In genomic region chr4:55145968-55146367, GRCm38 (mm10) we compare ENCODE assay signal across 12 mouse cellular contexts.
DNase-seq lines count a peak whose midpoint lies in the region; ATAC-seq and TF ChIP-seq lines count a peak whose summit lies in the region.
"Had no signal": no experiment of that assay in that cellular context is flagged by ENCODE, and none has a peak within 500 bp of the region (broad histone marks: within the 10 kb centered on the region; RNA-seq: fewer than 3 reads in every experiment).

No protein-coding gene starts in this region.

- DNase-seq in heart, embryonic 10.5 days (ENCODE audit: low spot score) = no peak
- no peak for DNase-seq in heart, adult 8-10 months (ENCODE audit: low spot score)
- peak; percentile 14 for DNase-seq in right cerebral cortex, adult 18-20 months
- no peak for DNase-seq in right cerebral cortex, postnatal 36 days (ENCODE audit: low spot score in 2 of 2)
- peak; percentile 69 for DNase-seq in forebrain, postnatal 0 days
- DNase-seq in kidney, adult 18-20 months = no peak
- DNase-seq: gastrocnemius, postnatal 25 days; heart, postnatal 10 days; retina, postnatal 1 day had no signal

- no peak; the same call in 1 of the 2 replicates for ATAC-seq in forebrain, postnatal 0 days
- ATAC-seq in granulocyte monocyte progenitor cell, adult 5-6 weeks (replicated peaks; ENCODE audit: poor library complexity, severe bottlenecking) = no peak

- H3K9me3 ChIP-seq in heart, embryonic 10.5 days = no peaks in the 10 kb centered on the region
- no peaks in the 10 kb centered on the region for H3K9me3 ChIP-seq in forebrain, postnatal 0 days (ENCODE audit: low read length)
- H3K9me3 ChIP-seq: embryonic facial prominence, embryonic 15.5 days; kidney, embryonic 15.5 days had no signal

- 66% methylated on average over 8 of the region's 8 CpGs for WGBS in heart, embryonic 10.5 days
- 45% methylated on average over 8 of the region's 8 CpGs for WGBS in forebrain, postnatal 0 days

- no peak for TF ChIP-seq CTCF in forebrain, postnatal 0 days (IDR thresholded peaks at IDR 0.05; ENCODE audit: low read depth)

- no peak overlapping the region for H3K4me2 ChIP-seq in forebrain, postnatal 0 days (ENCODE audit: low read depth)
- H3K4me2 ChIP-seq: embryonic facial prominence, embryonic 15.5 days; kidney, embryonic 15.5 days had no signal

- peaks cover 23% of the 10 kb centered on the region for H3K4me1 ChIP-seq in heart, embryonic 10.5 days
- peaks cover 8% of the 10 kb centered on the region for H3K4me1 ChIP-seq in forebrain, postnatal 0 days (ENCODE audit: insufficient read depth)

- no peaks in the 10 kb centered on the region for H3K36me3 ChIP-seq in heart, embryonic 10.5 days
- no peaks in the 10 kb centered on the region for H3K36me3 ChIP-seq in forebrain, postnatal 0 days (ENCODE audit: insufficient read depth)
- H3K36me3 ChIP-seq: embryonic facial prominence, embryonic 15.5 days; kidney, embryonic 15.5 days had no signal

- H3K4me3 ChIP-seq in heart, embryonic 10.5 days = no peak overlapping the region
- H3K4me3 ChIP-seq in forebrain, postnatal 0 days (ENCODE audit: low read depth, low read length) = no peak overlapping the region
- H3K4me3 ChIP-seq: embryonic facial prominence, embryonic 15.5 days; kidney, embryonic 15.5 days had no signal

- H3K27me3 ChIP-seq in heart, embryonic 10.5 days (ENCODE audit: insufficient read depth, poor library complexity, severe bottlenecking) = no peaks in the 10 kb centered on the region
- no peaks in the 10 kb centered on the region for H3K27me3 ChIP-seq in forebrain, postnatal 0 days (ENCODE audit: insufficient read depth, low read length)
- H3K27me3 ChIP-seq: embryonic facial prominence, embryonic 15.5 days; kidney, embryonic 15.5 days had no signal

- H3K9ac ChIP-seq in forebrain, postnatal 0 days = no peak overlapping the region
- H3K9ac ChIP-seq: embryonic facial prominence, embryonic 15.5 days; kidney, embryonic 15.5 days had no signal

- H3K27ac ChIP-seq in heart, embryonic 10.5 days = 0 out of 2 replicates have a peak overlapping the region, but pooled peaks have one; percentile 3
- no peak overlapping the region for H3K27ac ChIP-seq in forebrain, postnatal 0 days (ENCODE audit: low read depth, low read length)
- H3K27ac ChIP-seq: embryonic facial prominence, embryonic 15.5 days; kidney, embryonic 15.5 days had no signal

Comparison
In these comparisons a context has a peak if more than half of its experiments do, and no peak if none do; other contexts are left out.
1. DNase-seq: peak in right cerebral cortex, adult 18-20 months (single experiment) and forebrain, postnatal 0 days (single experiment); none in heart, embryonic 10.5 days (single experiment), heart, adult 8-10 months (single experiment), right cerebral cortex, postnatal 36 days (0 of 2) and kidney, adult 18-20 months (single experiment).